Mouse (Mus musculus) embryonic facial prominence, embryonic 14.5 days (tissue): ENCODE measurements around the gene Wdr41. TPM values are rescaled to one million over a fixed set of nuclear protein-coding genes. Genes with fewer than 3 reads are reported as not detected.
A peak's percentile ranks its signal among the peaks of the same experiment; 100 is the strongest.

Experiments used
- ATAC-seq: fragments of 200-750 bp; cut with Nextera tagmentation; 2 replicates; pipeline ENCODE4 v1.8.0; 2017; ENCODE audit warnings: low read depth, moderate number of reproducible peaks, moderate TSS enrichment
- DNase-seq: peaks from one replicate; pipeline ENCODE4 v3.0.0-alpha.2; 2015; ENCODE audit warnings: low spot score
- H3K27ac ChIP-seq: fragments of 300-500 bp; sonication (generic); replicated peaks from 2 replicates; pipeline ENCODE4 v1.5.1; 2014; ENCODE audit warnings: low read depth, mild to moderate bottlenecking, low read length, moderate library complexity
- H3K27me3 ChIP-seq: fragments of 300-500 bp; sonication (generic); replicated peaks from 2 replicates; pipeline ENCODE4 v1.6.1; 2014; ENCODE audit warnings: low read length; ENCODE audit not compliant: control insufficient read depth, insufficient read depth
- H3K36me3 ChIP-seq: fragments of 300-500 bp; sonication (generic); 2 replicates; pipeline ENCODE4 v1.6.1; 2014; ENCODE audit warnings: low read length, mixed read lengths; ENCODE audit not compliant: control insufficient read depth, insufficient read depth
- H3K4me1 ChIP-seq: fragments of 300-500 bp; sonication (generic); 2 replicates; pipeline ENCODE4 v1.6.1; 2014; ENCODE audit warnings: antibody characterized with exemption, low read length; ENCODE audit not compliant: control insufficient read depth, insufficient read depth
- H3K4me2 ChIP-seq: fragments of 300-500 bp; sonication (generic); 2 replicates; pipeline ENCODE4 v1.6.1; 2014; ENCODE audit warnings: low read depth, mild to moderate bottlenecking, low read length, moderate library complexity, mixed read lengths
- H3K4me3 ChIP-seq: fragments of 300-500 bp; sonication (generic); 2 replicates; pipeline ENCODE4 v1.5.1; 2014; ENCODE audit warnings: low read depth, mild to moderate bottlenecking, low read length
- H3K9ac ChIP-seq: fragments of 300-500 bp; sonication (generic); 2 replicates; pipeline ENCODE4 v1.6.1; 2014; ENCODE audit warnings: low read depth, mild to moderate bottlenecking, low read length, moderate library complexity, mixed read lengths
- H3K9me3 ChIP-seq: fragments of 300-500 bp; sonication (generic); 2 replicates; pipeline ENCODE4 v1.6.1; 2016; ENCODE audit warnings: low read length; ENCODE audit not compliant: control insufficient read depth
- WGBS: fragments of 180-500 bp; shearing (Covaris S2); extraction: QIAGEN DNeasy Blood & Tissue Kit; methylation state at CpG from one replicate; pipeline ENCODE4 v1.1.7; 2014; 5-methylcytosine and 5-hydroxymethylcytosine counted together
- polyA plus RNA-seq: library from polyadenylated mRNA; unstranded; fragments of >200 nt; fragmentation: Nextera tagmentation; extraction: Ambion mirVana; gene quantifications from 2 replicates; pipeline ENCODE4 v1.2.1, GENCODE M21; 2014

Gene Wdr41
- polyA plus RNA-seq, 1 experiment from 2014 or later = 24.0 TPM

DNA sequence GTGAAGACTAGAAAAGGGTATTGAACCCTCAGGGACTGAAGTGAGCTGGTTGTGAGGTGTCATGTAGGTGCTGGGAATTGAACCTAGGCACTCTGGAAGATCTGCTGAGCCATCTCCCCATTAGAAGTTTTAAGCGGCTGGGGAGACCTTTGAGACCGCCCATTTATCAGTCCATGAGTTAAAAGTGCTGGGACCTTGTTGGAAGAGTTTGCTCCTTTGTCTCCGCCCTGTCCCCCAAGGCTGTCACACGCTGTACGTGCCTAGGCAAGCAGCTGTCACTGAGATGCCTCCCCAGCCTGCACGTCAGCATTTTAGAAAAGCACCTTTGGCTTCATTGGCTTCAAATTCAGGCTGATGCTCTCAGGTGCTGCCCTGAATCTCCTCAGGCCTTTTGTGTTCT is 44.1 kb downstream of the Wdr41 start:
- H3K4me2 ChIP-seq = no peak overlapping the region
- no peak overlapping the region for H3K4me3 ChIP-seq
- DNase-seq = peak; percentile 19
- ATAC-seq = no peak
- no peaks in the 10 kb centered on the region for H3K9me3 ChIP-seq
- peaks cover 23% of the 10 kb centered on the region for H3K36me3 ChIP-seq
- no peak overlapping the region for H3K27ac ChIP-seq
- no peak overlapping the region for H3K9ac ChIP-seq
- no peaks in the 10 kb centered on the region for H3K27me3 ChIP-seq
- WGBS = 74% methylated on average over 6 of the region's 6 CpGs
- no peaks in the 10 kb centered on the region for H3K4me1 ChIP-seq

DNA sequence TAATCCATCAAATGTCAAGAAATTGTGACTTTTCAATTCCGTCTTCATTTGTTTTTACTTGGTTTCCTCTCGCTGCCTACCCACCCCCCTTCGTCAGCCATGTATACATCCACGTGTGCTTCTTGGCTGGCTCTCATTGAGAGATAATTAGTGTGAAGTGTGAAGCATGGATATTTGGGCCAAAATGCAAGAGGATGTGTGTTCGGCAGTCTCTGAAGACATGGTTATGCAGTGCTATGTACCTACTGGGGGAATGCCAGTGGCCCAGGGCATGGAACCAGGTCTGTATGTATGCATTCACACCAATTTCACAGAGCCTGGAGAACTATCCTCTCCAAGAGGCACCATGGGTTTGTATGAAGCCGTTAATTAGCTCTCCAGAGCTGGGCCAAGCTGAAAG is 54.7 kb downstream of the Wdr41 start:
- Histone ChIP-seq H3K4me3 (no peak overlapping the region), H3K4me1 (no peaks in the 10 kb centered on the region), H3K4me2 (no peak overlapping the region), H3K9ac (no peak overlapping the region), H3K27ac (no peak overlapping the region), H3K27me3 (no peaks in the 10 kb centered on the region), H3K36me3 (0 out of 2 replicates have a peak, but pooled peaks cover 4% of the 10 kb centered on the region), H3K9me3 (no peaks in the 10 kb centered on the region)
- ATAC-seq = no peak
- 84% methylated on average over 6 of the region's 6 CpGs for WGBS
- DNase-seq = no peak

GRCm38 (mm10) chr13:95032127-95032831 is 56.1 kb downstream of the Wdr41 start:
- Histone ChIP-seq H3K9me3 (no peaks in the 10 kb centered on the region), H3K4me3 (no peak overlapping the region), H3K36me3 (0 out of 2 replicates have a peak, but pooled peaks cover 4% of the 10 kb centered on the region), H3K4me1 (no peaks in the 10 kb centered on the region), H3K4me2 (no peak overlapping the region), H3K9ac (no peak overlapping the region), H3K27me3 (no peaks in the 10 kb centered on the region), H3K27ac (no peak overlapping the region)
- DNase-seq (no peak), ATAC-seq (no peak)
- WGBS = 73% methylated on average over 17 of the region's 17 CpGs

- H3K9ac ChIP-seq = no peak overlapping the region
- no peaks in the 10 kb centered on the region for H3K36me3 ChIP-seq
- DNase-seq (no peak), ATAC-seq (0 out of 2 replicates have a peak, but pooled peaks have one; percentile 22)
- no peaks in the 10 kb centered on the region for H3K27me3 ChIP-seq
- H3K4me3 ChIP-seq = no peak overlapping the region
- no peak overlapping the region for H3K27ac ChIP-seq
- WGBS = 78% methylated on average over 6 of the region's 6 CpGs
- no peaks in the 10 kb centered on the region for H3K9me3 ChIP-seq
- H3K4me1 ChIP-seq = no peaks in the 10 kb centered on the region
- H3K4me2 ChIP-seq = no peak overlapping the region
These were observed 56.8 kb downstream of the Wdr41 start for GRCm38 (mm10) chr13:95032973-95033372.

- Histone ChIP-seq H3K27ac (no peak overlapping the region), H3K4me3 (no peak overlapping the region), H3K9ac (no peak overlapping the region), H3K4me1 (no peaks in the 10 kb centered on the region), H3K36me3 (no peaks in the 10 kb centered on the region), H3K27me3 (no peaks in the 10 kb centered on the region), H3K9me3 (no peaks in the 10 kb centered on the region), H3K4me2 (no peak overlapping the region)
- no peak for ATAC-seq
- WGBS = 81% methylated on average over 9 of the region's 9 CpGs
- no peak for DNase-seq
These were observed 58.0 kb downstream of the Wdr41 start for GRCm38 (mm10) chr13:95034094-95034493.

- H3K27me3 ChIP-seq = no peaks in the 10 kb centered on the region
- no peak overlapping the region for H3K27ac ChIP-seq
- H3K9ac ChIP-seq = no peak overlapping the region
- H3K9me3 ChIP-seq = no peaks in the 10 kb centered on the region
- DNase-seq = no peak
- ATAC-seq = no peak
- H3K4me3 ChIP-seq = no peak overlapping the region
- no peak overlapping the region for H3K4me2 ChIP-seq
- H3K4me1 ChIP-seq = no peaks in the 10 kb centered on the region
- WGBS = 83% methylated on average over 2 of the region's 2 CpGs
- no peaks in the 10 kb centered on the region for H3K36me3 ChIP-seq
These were observed 58.6 kb downstream of the Wdr41 start for GRCm38 (mm10) chr13:95034715-95035114.

GRCm38 (mm10) chr13:95038200-95038599 is 62.1 kb downstream of the Wdr41 start:
- no peak overlapping the region for H3K4me2 ChIP-seq
- 75% methylated on average over 4 of the region's 4 CpGs for WGBS
- no peak for DNase-seq
- no peaks in the 10 kb centered on the region for H3K9me3 ChIP-seq
- no peaks in the 10 kb centered on the region for H3K4me1 ChIP-seq
- H3K27me3 ChIP-seq = no peaks in the 10 kb centered on the region
- no peak overlapping the region for H3K4me3 ChIP-seq
- no peaks in the 10 kb centered on the region for H3K36me3 ChIP-seq
- no peak overlapping the region for H3K9ac ChIP-seq
- no peak overlapping the region for H3K27ac ChIP-seq
- ATAC-seq = no peak

DNA sequence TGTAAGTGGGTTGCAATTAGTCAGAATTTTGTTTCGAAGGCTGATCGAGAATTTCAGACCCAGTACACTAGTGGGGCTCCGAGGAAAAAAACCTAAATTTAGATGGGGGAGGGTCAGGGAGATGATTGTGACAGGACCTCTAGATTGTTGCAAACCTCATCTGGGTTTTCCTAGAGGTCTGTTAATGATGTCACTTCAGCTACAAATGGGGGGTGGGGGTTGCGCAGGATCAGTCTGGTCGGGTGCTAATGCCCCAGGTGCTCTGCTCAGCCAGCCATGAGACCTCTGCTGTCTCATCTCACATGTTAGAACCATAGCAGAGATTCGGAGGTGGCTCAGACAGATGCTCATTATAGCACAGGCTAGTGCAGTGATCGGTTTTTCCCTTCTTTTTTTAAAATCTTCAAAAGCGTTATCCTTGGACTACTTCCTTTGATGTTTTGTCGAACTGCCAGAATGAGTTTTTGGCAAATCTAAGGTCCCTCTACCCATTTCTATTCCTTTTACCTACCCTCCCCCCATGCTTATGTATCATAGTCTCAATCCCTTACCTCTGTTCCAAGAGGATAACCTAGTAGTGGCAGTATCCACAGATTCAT is 64.1 kb downstream of the Wdr41 start:
- Histone ChIP-seq H3K4me2 (no peak overlapping the region), H3K4me3 (no peak overlapping the region), H3K27ac (no peak overlapping the region), H3K27me3 (no peaks in the 10 kb centered on the region), H3K9ac (no peak overlapping the region), H3K36me3 (no peaks in the 10 kb centered on the region), H3K4me1 (no peaks in the 10 kb centered on the region), H3K9me3 (no peaks in the 10 kb centered on the region)
- DNase-seq (no peak), ATAC-seq (no peak)
- WGBS = 69% methylated on average over 9 of the region's 9 CpGs

DNA sequence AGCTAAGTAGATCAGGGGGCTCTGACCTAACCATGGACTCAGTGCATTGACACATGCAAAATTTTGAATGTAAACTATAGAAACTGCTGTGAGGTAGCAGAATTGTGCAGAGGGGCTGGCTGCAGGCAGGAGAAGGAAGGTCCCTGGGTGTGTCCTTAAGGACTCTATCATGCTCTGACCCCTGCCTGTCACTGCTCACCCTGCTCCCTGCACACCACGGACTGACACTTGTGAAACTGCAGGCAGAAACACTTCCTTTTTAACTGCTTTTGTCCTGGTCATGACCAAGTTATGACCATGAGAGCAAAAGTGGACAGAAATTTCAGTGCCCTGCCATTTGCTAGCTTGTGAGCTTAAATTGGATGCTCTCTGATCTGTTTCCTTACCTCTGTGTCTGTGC is 68.0 kb downstream of the Wdr41 start:
- Histone ChIP-seq H3K36me3 (no peaks in the 10 kb centered on the region), H3K4me2 (no peak overlapping the region), H3K4me1 (no peaks in the 10 kb centered on the region), H3K27me3 (no peaks in the 10 kb centered on the region), H3K27ac (no peak overlapping the region), H3K9ac (no peak overlapping the region), H3K4me3 (no peak overlapping the region), H3K9me3 (no peaks in the 10 kb centered on the region)
- DNase-seq (no peak), ATAC-seq (no peak)
- WGBS = 27% methylated on average over 1 of the region's 1 CpGs
